Mouse (Mus musculus) thymus, adult 2 months (tissue): ENCODE results near the gene Duxf3. TPM values are rescaled to one million over a fixed set of nuclear protein-coding genes. Genes with fewer than 3 reads are reported as not detected.
"Not testable (repeated sequence)": the region's sequence is repeated elsewhere in the genome, so short reads cannot be mapped to it uniquely, and the experiment has no call there.

Experiments used
- DNase-seq: peaks from one replicate; pipeline ENCODE4 v3.0.0; 2021
- H3K27ac ChIP-seq: fragments of 200-500 bp; 2 replicates; pipeline ENCODE4 v1.5.1; 2012; ENCODE audit warnings: low read length, control low read depth; ENCODE audit not compliant: control insufficient read depth, insufficient read depth
- H3K27me3 ChIP-seq: fragments of 200-500 bp; 2 replicates; pipeline ENCODE4 v1.6.1; 2012; ENCODE audit warnings: mild to moderate bottlenecking, low read length, moderate library complexity, mixed read lengths; ENCODE audit not compliant: control insufficient read depth, insufficient read depth
- H3K36me3 ChIP-seq: fragments of 200-500 bp; 2 replicates; pipeline ENCODE4 v1.6.1; 2012; ENCODE audit warnings: mild to moderate bottlenecking, low read length, moderate library complexity; ENCODE audit not compliant: control insufficient read depth, insufficient read depth
- H3K4me1 ChIP-seq: fragments of 200-500 bp; replicated peaks from 2 replicates; pipeline ENCODE4 v1.6.1; 2012; ENCODE audit warnings: low read length; ENCODE audit not compliant: control insufficient read depth, insufficient read depth
- H3K4me3 ChIP-seq: fragments of 200-500 bp; 2 replicates; pipeline ENCODE4 v1.5.1; 2012; ENCODE audit warnings: mild to moderate bottlenecking, low read length, control low read depth, moderate library complexity; ENCODE audit not compliant: control insufficient read depth, insufficient read depth
- CTCF ChIP-seq: fragments of 200-500 bp; IDR thresholded peaks from 2 replicates; pipeline ENCODE4 v1.5.1; 2012; ENCODE audit warnings: mild to moderate bottlenecking, control low read depth, low read length, moderate library complexity, borderline replicate concordance; ENCODE audit not compliant: control insufficient read depth, poor library complexity, insufficient read depth; ENCODE audit errors: extremely low read depth
- POLR2A ChIP-seq: fragments of 200-500 bp; IDR thresholded peaks from 2 replicates; pipeline ENCODE4 v1.6.1; 2012; ENCODE audit warnings: mild to moderate bottlenecking, low read length, control low read depth, moderate library complexity; ENCODE audit not compliant: control insufficient read depth, poor library complexity, insufficient read depth; ENCODE audit errors: extremely low read depth
- WGBS: fragments of 180-500 bp; shearing (Covaris S2); methylation state at CpG from one replicate; pipeline ENCODE4 v1.1.7; 2018; 5-methylcytosine and 5-hydroxymethylcytosine counted together
- polyA plus RNA-seq: library from polyadenylated mRNA; depleted of rRNA; stranded (reverse); fragments of >200 nt; gene quantifications from 2 replicates; pipeline ENCODE4 v1.2.3, GENCODE M21; 2012; rRNA removed

The Duxf3 gene
- polyA plus RNA-seq = not detected in 2 replicates

DNA sequence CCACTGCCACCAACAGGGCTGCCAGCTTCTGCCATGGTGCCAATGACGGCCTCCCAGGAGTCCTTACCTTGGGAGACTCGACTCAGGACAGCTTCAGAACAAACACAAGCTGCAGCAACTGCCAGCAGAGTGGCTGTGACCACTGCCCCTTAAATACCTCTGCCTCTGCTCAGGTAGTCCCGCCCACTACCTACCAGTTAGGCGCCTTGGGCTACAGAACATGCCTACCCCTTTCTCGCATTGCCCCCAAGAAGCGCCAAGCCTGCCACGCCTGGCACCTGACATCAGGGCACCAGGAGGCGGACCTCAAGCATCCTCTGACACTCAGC, at the start of gene Duxf3:
Gene Duxf3, minus strand, starts transcription at position 35 of the 329 bp plus-strand sequence.
- WGBS = 91% methylated on average over 8 of the region's 8 CpGs
- H3K36me3 ChIP-seq, H3K27me3 ChIP-seq, DNase-seq, H3K4me1 ChIP-seq, H3K27ac ChIP-seq, H3K4me3 ChIP-seq: not testable (repeated sequence)

DNA sequence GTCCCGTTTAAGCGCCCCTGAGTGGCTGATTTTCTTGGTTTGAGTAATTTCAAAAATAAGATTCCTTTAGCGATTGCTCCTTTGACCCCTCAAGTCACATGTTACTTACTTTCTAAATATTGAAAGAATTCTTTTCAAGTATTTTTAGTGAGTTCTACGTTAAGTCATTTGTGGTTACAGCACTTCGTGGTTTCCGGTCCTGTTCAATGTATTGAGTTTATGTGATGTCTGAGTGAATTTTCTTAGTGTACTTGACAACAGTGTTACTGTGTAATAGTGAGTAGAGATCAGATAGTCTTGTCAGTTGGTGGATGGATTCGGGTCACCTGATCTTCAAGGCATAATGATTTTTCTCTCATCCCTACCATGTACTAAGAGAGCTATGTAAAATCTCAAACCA, 49.8 kb upstream of the Duxf3 start:
- TF ChIP-seq CTCF = no peak
- peaks cover 56% of the 10 kb centered on the region for H3K36me3 ChIP-seq
- 60% methylated on average over 7 of the region's 7 CpGs for WGBS
- no peak overlapping the region for H3K4me3 ChIP-seq
- no peaks in the 10 kb centered on the region for H3K27me3 ChIP-seq
- DNase-seq = no peak
- H3K4me1 ChIP-seq = no peaks in the 10 kb centered on the region
- H3K27ac ChIP-seq = no peak overlapping the region

DNA sequence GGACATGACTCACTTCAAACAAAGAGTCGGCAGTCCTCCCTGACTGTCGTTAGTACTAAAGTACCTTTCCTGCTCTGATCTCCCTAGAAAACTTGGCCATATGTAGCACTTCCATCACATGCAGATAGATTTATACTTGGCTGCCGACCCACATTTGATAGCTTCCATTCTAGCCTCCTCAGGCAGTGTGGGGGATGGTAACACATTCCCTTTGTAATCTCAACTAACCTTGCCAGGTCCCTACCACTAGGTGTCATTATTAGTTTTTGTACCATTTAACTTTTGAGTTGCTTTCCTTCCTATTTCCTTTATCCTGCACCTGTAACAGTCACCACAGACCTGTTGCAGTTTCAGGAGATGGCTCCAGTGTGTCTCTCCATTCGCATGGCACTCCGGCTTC, 26.0 kb upstream of the Duxf3 start:
- Histone ChIP-seq H3K4me1 (peaks cover 2% of the 10 kb centered on the region; the same call in 1 of the 2 replicates), H3K4me3 (no peak overlapping the region), H3K27ac (no peak overlapping the region), H3K36me3 (peaks cover 36% of the 10 kb centered on the region), H3K27me3 (no peaks in the 10 kb centered on the region)
- DNase-seq = no peak
- TF ChIP-seq POLR2A (no peak), CTCF (no peak)
- 82% methylated on average over 5 of the region's 5 CpGs for WGBS

DNA sequence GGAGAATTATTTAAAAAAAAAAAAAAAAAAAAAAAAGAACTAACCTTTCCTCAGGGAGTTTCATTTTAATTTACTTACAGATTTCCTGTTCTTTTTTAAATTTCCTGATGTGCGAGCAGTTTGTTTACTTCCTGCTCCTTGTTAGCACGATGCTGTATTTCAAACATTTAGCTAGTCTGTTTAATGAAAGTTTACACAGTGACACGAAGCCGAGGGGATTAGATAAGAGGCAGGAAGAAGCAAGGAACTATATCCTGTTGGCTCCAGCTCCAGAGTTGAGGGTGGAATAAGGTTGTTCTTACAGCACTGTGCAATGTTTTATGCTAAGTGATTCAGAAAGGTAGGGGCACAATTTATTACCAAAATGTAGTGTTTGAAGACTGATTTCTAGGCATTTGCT, 23.5 kb upstream of the Duxf3 start:
- H3K27ac ChIP-seq = no peak overlapping the region

DNA sequence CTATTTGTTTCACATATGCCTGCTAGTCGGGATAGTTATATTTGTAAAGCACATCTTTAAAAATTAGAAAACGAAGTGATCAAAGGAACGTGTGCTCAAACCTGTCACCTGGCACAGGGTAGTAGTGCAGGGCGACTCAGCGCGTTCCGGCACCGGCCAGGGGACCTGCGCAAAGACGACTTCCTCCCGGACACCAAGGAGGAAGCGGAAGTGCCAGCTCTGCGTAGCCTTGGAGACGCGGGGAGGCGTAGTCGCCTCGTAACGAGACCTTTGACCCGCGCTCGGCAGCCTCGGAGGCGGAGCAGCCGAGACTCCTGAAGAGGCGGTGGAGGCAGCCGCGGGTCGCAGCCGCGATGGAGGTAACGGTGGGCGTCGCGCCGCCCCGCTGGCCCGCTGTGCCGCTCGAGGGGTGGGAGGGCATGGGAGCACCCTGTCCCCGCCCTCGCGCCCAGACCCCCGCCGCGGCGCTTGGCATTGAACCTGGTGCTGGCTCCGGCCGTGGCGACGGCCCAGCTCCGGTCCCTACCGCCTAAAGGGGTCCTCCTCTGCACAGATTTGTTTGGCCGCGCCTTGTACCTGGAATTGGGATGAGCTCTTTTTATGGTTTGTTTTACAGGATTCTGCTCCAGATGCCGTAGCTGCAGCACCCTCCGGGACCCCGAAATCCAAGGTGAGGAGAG, 22.9 kb upstream of the Duxf3 start, which contains the start of gene Gcc2:
Gene Gcc2, plus strand, starts transcription at position 285 of the 680 bp plus-strand sequence.
- TF ChIP-seq POLR2A (peak; percentile 63), CTCF (peak; percentile 67; the same call in 1 of the 2 replicates)
- H3K36me3 ChIP-seq = peaks cover 12% of the 10 kb centered on the region
- peaks cover 2% of the 10 kb centered on the region; the same call in 1 of the 2 replicates for H3K4me1 ChIP-seq
- no peak within 1 kb of the TSS for H3K27ac ChIP-seq
- peak within 1 kb of the TSS; percentile 74 for H3K4me3 ChIP-seq
- peak; percentile 92 for DNase-seq
- no peaks in the 10 kb centered on the region for H3K27me3 ChIP-seq
- under 1% methylated on average over 58 of the region's 58 CpGs for WGBS

More for the DNA sequence above, 23.5 kb upstream of the Duxf3 start:
- under 1% methylated on average over 4 of the region's 4 CpGs for WGBS
- Histone ChIP-seq H3K4me1 (peaks cover 2% of the 10 kb centered on the region; the same call in 1 of the 2 replicates), H3K27me3 (no peaks in the 10 kb centered on the region), H3K4me3 (peak overlapping the region; percentile 74), H3K36me3 (peaks cover 16% of the 10 kb centered on the region)
- no peak for TF ChIP-seq CTCF
- no peak for TF ChIP-seq POLR2A
- DNase-seq = no peak

DNA sequence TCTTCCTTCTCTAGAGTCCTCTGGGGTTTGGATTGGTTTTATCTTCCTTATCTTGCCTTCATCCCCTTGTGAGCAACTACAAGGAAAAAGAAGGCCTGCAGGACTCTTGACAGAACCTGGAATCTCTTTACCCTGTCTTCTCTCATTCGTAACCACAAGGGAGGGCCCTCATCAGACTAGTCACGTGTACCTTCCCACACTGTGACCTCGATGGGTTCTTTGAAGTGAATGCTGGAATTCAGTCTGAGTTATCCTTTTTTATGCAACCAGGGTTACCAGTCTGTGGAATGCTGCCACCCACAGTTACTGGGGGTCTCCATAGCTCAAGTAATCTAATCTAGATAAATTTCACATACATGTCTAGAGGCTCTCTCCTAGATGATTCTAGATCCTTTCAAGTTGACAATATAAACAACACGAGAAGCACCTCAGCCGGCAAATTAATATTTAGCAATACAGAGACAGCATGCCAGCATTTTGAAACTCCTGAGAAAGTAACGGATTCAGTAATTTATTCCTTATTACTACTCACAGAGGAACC, 22.2 kb upstream of the Duxf3 start:
- H3K36me3 ChIP-seq = peaks cover 5% of the 10 kb centered on the region
- no peak for DNase-seq
- no peak overlapping the region for H3K4me3 ChIP-seq
- 10% methylated on average over 6 of the region's 6 CpGs for WGBS
- H3K27ac ChIP-seq = no peak overlapping the region
- H3K27me3 ChIP-seq = no peaks in the 10 kb centered on the region
- H3K4me1 ChIP-seq = peaks cover 2% of the 10 kb centered on the region; the same call in 1 of the 2 replicates
- TF ChIP-seq POLR2A (no peak), CTCF (no peak)

DNA sequence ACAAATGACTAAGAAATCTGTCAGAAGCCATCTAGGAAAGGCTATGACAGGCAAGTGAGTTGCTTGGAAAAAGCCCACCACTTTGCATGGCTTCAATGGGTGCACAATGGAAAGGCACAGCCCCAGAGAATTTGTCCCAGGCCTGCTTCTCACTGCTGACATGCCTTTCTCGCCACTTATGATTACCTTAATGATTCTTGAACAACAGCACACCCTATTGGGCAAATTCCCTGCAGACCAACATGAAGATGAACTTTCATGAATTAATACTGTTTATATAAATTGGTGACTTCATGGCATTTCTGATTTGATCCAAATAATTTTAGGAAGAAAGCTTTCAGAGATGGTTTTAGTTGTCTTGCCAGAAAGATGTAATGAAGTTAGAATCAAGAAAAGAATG, 17.1 kb upstream of the Duxf3 start:
- Histone ChIP-seq H3K27me3 (no peaks in the 10 kb centered on the region), H3K27ac (no peak overlapping the region), H3K4me1 (peaks cover under 1% of the 10 kb centered on the region; the same call in 1 of the 2 replicates), H3K36me3 (no peaks in the 10 kb centered on the region), H3K4me3 (no peak overlapping the region)
- TF ChIP-seq POLR2A (no peak), CTCF (no peak)
- 81% methylated on average over 1 of the region's 1 CpGs for WGBS
- DNase-seq = no peak

DNA sequence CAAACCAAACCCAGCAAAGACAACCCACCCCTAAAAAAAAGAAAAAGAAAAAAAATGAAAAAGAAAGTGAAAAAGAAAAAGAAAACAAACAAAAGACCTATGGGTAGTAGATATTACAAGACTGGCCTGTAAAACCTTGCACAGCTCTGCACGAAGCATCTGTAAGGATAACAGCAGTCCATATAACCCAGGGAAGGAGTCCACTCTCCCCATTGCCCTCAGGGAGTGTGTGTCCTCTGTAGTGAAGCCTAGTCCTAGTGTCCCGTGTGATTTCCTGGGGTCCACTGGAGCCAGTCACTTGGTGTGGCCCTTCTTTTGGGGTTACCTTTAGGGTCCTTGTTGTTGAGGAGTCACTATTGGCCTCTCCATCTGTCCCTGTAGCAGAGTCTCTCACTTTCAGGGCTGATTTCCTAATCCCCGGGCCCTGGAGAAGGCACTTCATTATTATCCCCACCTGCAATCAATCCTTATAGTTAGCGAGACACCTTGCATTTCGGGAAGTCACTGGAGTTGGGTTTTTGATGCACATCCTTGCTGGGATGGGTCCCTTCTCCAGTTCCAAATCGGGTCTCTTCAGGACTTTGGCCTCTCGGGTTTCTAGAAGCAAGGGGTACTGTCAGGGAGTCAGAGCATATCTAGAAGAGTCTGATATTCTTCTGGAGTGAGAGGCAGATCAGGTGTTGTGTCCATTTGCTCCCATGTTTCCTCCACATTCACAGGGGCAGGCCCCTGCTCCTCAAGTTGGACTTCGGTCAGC, 6.7 kb upstream of the Duxf3 start:
- 88% methylated on average over 8 of the region's 8 CpGs for WGBS
- DNase-seq = peak; percentile 55
- not testable (repeated sequence) for H3K27ac ChIP-seq

More for the DNA sequence above, 6.7 kb upstream of the Duxf3 start:
- H3K4me1 ChIP-seq, H3K4me3 ChIP-seq, H3K36me3 ChIP-seq, H3K27me3 ChIP-seq: not testable (repeated sequence)
